In the genomic region with DNA sequence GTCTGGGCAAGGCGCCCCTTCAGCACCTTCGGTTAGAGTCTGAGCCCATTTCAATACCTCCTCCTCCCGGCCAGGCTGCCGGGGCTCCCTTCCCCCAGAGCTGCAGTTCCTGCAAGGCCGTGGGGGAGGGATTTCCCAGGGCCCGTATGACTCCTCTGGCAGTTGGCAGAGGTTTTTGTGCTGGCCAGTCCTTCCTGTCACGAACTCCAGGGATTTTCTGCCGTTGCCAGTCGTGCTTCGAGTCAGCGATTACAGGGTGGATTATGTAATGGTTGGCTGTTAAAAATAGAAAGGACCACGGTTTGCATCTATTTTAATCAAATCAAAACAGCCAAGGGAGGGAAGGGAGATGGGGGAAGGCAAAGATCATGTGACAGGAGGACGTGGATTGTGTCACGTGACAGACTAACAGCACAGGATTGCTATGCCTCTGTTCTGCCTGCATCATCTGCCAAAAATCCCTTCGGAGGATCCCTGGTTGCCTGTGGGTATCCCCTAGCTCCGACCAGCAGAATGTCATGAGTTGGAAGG, we compare ENCODE assay signal across 8 mouse cellular contexts. TPM values are rescaled to one million over a fixed set of nuclear protein-coding genes. Genes with fewer than 3 reads are reported as not detected.
DNase-seq lines count a peak whose midpoint lies in the region; ATAC-seq and TF ChIP-seq lines count a peak whose summit lies in the region.

No protein-coding gene starts in this region.

- DNase-seq in CD4-positive, CD25-positive, alpha-beta regulatory T cell, adult 2 months (ENCODE audit: low read depth, low spot score) = peak; percentile 74
- peak; percentile 60 for DNase-seq in forebrain, embryonic 10.5 days (ENCODE audit: extremely low spot score, low spot score)
- peak; percentile 93 for DNase-seq in kidney, postnatal 0 days (ENCODE audit: low spot score)
- peak; percentile 97 for DNase-seq in liver, adult 2 months (ENCODE audit: extremely low read depth, low read depth, low spot score)
- peak; percentile 53 to 71 for DNase-seq in monocyte, adult 2 months (ENCODE audit: low read depth in 1 of 2, low spot score in 2 of 2)
- peak; percentile 65 for DNase-seq in splenic B cell, adult 2 months (ENCODE audit: low read depth, low spot score)

- ATAC-seq in heart, embryonic 14.5 days (ENCODE audit: insufficient number of reproducible peaks, insufficient read depth, low FRiP score, low read depth) = peak; percentile 88
- ATAC-seq in kidney, postnatal 0 days (replicated peaks; ENCODE audit: low FRiP score, low read depth) = peak; percentile 85

- H3K9me3 ChIP-seq in forebrain, embryonic 10.5 days = no peaks in the 10 kb centered on the region
- H3K9me3 ChIP-seq in heart, embryonic 14.5 days (ENCODE audit: control insufficient read depth, low read length) = no peaks in the 10 kb centered on the region
- no peaks in the 10 kb centered on the region for H3K9me3 ChIP-seq in kidney, postnatal 0 days (replicated peaks; ENCODE audit: low read length)

- peak overlapping the region; percentile 73 for H3K9ac ChIP-seq in heart, embryonic 14.5 days (ENCODE audit: low read length)
- peak overlapping the region; percentile 43 for H3K9ac ChIP-seq in kidney, postnatal 0 days (ENCODE audit: low read depth, low read length)
- H3K9ac ChIP-seq in liver, adult 2 months (ENCODE audit: low read depth, low read length) = peak overlapping the region; percentile 64

- H3K4me2 ChIP-seq in heart, embryonic 14.5 days (ENCODE audit: low read length) = peak overlapping the region; percentile 70
- H3K4me2 ChIP-seq in kidney, postnatal 0 days (ENCODE audit: low read length) = peak overlapping the region; percentile 57

- WGBS in forebrain, embryonic 10.5 days = 24% methylated on average over 16 of the region's 16 CpGs
- under 1% methylated on average over 16 of the region's 16 CpGs for WGBS in heart, embryonic 14.5 days
- 7% methylated on average over 16 of the region's 16 CpGs for WGBS in kidney, postnatal 0 days
- under 1% methylated on average over 16 of the region's 16 CpGs for WGBS in liver, adult 2 months

- H3K27me3 ChIP-seq in forebrain, embryonic 10.5 days (ENCODE audit: poor library complexity, severe bottlenecking) = no peaks in the 10 kb centered on the region
- H3K27me3 ChIP-seq in heart, embryonic 14.5 days (ENCODE audit: control insufficient read depth, insufficient read depth, low read length) = no peaks in the 10 kb centered on the region
- no peaks in the 10 kb centered on the region for H3K27me3 ChIP-seq in kidney, postnatal 0 days (ENCODE audit: insufficient read depth, low read length)
- H3K27me3 ChIP-seq in liver, adult 2 months (ENCODE audit: control insufficient read depth, insufficient read depth, low read length) = no peaks in the 10 kb centered on the region
- H3K27me3 ChIP-seq in splenic B cell, adult 2 months (ENCODE audit: control insufficient read depth, insufficient read depth, low read length, poor library complexity, severe bottlenecking) = no peaks in the 10 kb centered on the region

- H3K27ac ChIP-seq in brown adipose tissue, adult 24 weeks (replicated peaks; ENCODE audit: low read depth, low read length) = peak overlapping the region; percentile 79
- peak overlapping the region; percentile 84 for H3K27ac ChIP-seq in forebrain, embryonic 10.5 days
- peak overlapping the region; percentile 92 to 96 for H3K27ac ChIP-seq in heart, embryonic 14.5 days (replicated peaks in 1 of 2; ENCODE audit: control insufficient read depth in 1 of 2, insufficient read depth in 1 of 2, low read depth in 2 of 2, low read length in 2 of 2)
- H3K27ac ChIP-seq in kidney, postnatal 0 days = peak overlapping the region; percentile 84
- H3K27ac ChIP-seq in liver, adult 2 months (replicated peaks; ENCODE audit: insufficient read depth, low read depth, low read length) = peak overlapping the region; percentile 88

- peak; percentile 54; the same call in 1 of the 2 replicates for TF ChIP-seq POLR2A in liver, adult 2 months (IDR thresholded peaks at IDR 0.05; ENCODE audit: extremely low read depth, insufficient read depth, low read length)

- peaks cover 11% of the 10 kb centered on the region for H3K4me1 ChIP-seq in brown adipose tissue, adult 24 weeks (ENCODE audit: control insufficient read depth, insufficient read depth, insufficient read length, low read length)
- peaks cover 20% of the 10 kb centered on the region for H3K4me1 ChIP-seq in forebrain, embryonic 10.5 days
- H3K4me1 ChIP-seq in heart, embryonic 14.5 days (ENCODE audit: control insufficient read depth in 2 of 2, insufficient read depth in 2 of 2, low read length in 2 of 2) = peaks cover 24 to 28% of the 10 kb centered on the region in 2 experiments
- H3K4me1 ChIP-seq in kidney, postnatal 0 days (replicated peaks; ENCODE audit: insufficient read depth, low read length) = peaks cover 14% of the 10 kb centered on the region
- H3K4me1 ChIP-seq in liver, adult 2 months (ENCODE audit: control insufficient read depth, insufficient read depth, low read length) = peaks cover 10% of the 10 kb centered on the region; the same call in 1 of the 2 replicates

- TF ChIP-seq CTCF in kidney, postnatal 0 days (IDR thresholded peaks at IDR 0.05; ENCODE audit: low read depth) = no peak; the same call in 1 of the 2 replicates
- no peak for TF ChIP-seq CTCF in liver, adult 2 months (IDR thresholded peaks at IDR 0.05; ENCODE audit: low read depth, low read length)

- H3K79me2 ChIP-seq in liver, adult 2 months (ENCODE audit: control insufficient read depth, insufficient read depth, low read length) = no peaks in the 10 kb centered on the region

- H3K36me3 ChIP-seq in forebrain, embryonic 10.5 days (replicated peaks) = no peaks in the 10 kb centered on the region
- H3K36me3 ChIP-seq in heart, embryonic 14.5 days (ENCODE audit: control insufficient read depth, insufficient read depth, low read length) = no peaks in the 10 kb centered on the region
- no peaks in the 10 kb centered on the region for H3K36me3 ChIP-seq in kidney, postnatal 0 days (ENCODE audit: insufficient read depth, low read length)
- H3K36me3 ChIP-seq in liver, adult 2 months (ENCODE audit: control insufficient read depth, insufficient read depth, low read length) = no peaks in the 10 kb centered on the region
- no peaks in the 10 kb centered on the region for H3K36me3 ChIP-seq in splenic B cell, adult 2 months (ENCODE audit: control insufficient read depth, insufficient read depth, low read length, poor library complexity, severe bottlenecking)

- H3K4me3 ChIP-seq in brown adipose tissue, adult 24 weeks (ENCODE audit: insufficient read depth, low read depth, low read length) = peak overlapping the region; percentile 49
- H3K4me3 ChIP-seq in forebrain, embryonic 10.5 days = peak overlapping the region; percentile 39
- peak overlapping the region; percentile 32 to 35 for H3K4me3 ChIP-seq in heart, embryonic 14.5 days (ENCODE audit: control insufficient read depth in 1 of 2, insufficient read depth in 1 of 2, low read depth in 1 of 2, low read length in 2 of 2)
- peak overlapping the region; percentile 13 for H3K4me3 ChIP-seq in kidney, postnatal 0 days (replicated peaks; ENCODE audit: low read depth, low read length)
- H3K4me3 ChIP-seq in liver, adult 2 months (ENCODE audit: insufficient read depth, low read depth, low read length) = peak overlapping the region; percentile 55

RNA-seq across cellular contexts. Expression of a gene that starts 42.8 kb away (rescaled TPM):
- polyA plus RNA-seq in brown adipose tissue, adult 24 weeks (2012; ENCODE audit: insufficient read depth, insufficient read length, missing spikeins) = 0.67 and 0.96 TPM in 2 replicates
- 0.16 and 0.32 TPM in 2 replicates for polyA plus RNA-seq in forebrain, embryonic 10.5 days (2016; fragmentation: Nextera tagmentation; extraction: Ambion mirVana)
- polyA plus RNA-seq in heart, embryonic 14.5 days (2014; fragmentation: Nextera tagmentation; extraction: Ambion mirVana) = 0.18 TPM in 1 of 2 replicates, not detected in the other
- 1.7 and 1.8 TPM in 2 replicates for polyA plus RNA-seq in kidney, postnatal 0 days (2015; fragmentation: Nextera tagmentation; extraction: Ambion mirVana)
- total RNA-seq in liver, adult 2 months (2014; rRNA removed) = not detected in 2 replicates
- polyA plus RNA-seq in liver, adult 2 months (2012; rRNA removed) = 0.07 and 0.10 TPM in 2 replicates

RNA-seq across cellular contexts. Expression of a gene that starts 59.0 kb away (rescaled TPM):
- 107 and 116 TPM in 2 replicates for polyA plus RNA-seq in brown adipose tissue, adult 24 weeks (2012; ENCODE audit: insufficient read depth, insufficient read length, missing spikeins)
- polyA plus RNA-seq in forebrain, embryonic 10.5 days (2016; fragmentation: Nextera tagmentation; extraction: Ambion mirVana) = 305 and 358 TPM in 2 replicates
- polyA plus RNA-seq in heart, embryonic 14.5 days (2014; fragmentation: Nextera tagmentation; extraction: Ambion mirVana) = 297 and 312 TPM in 2 replicates
- 488 and 506 TPM in 2 replicates for polyA plus RNA-seq in kidney, postnatal 0 days (2015; fragmentation: Nextera tagmentation; extraction: Ambion mirVana)
- 38.2 and 59.7 TPM in 2 replicates for total RNA-seq in liver, adult 2 months (2014; rRNA removed)
- polyA plus RNA-seq in liver, adult 2 months (2012; rRNA removed) = 119 and 138 TPM in 2 replicates

Comparison
In these comparisons a context has a peak if more than half of its experiments do, and no peak if none do; other contexts are left out.
1. Peak in every context shown above with its lines: DNase-seq, ATAC-seq, H3K4me3 ChIP-seq and H3K27ac ChIP-seq.